Mouse (Mus musculus): ENCODE results near the gene Tomm22.
"Not testable (repeated sequence)": the region's sequence is repeated elsewhere in the genome, so short reads cannot be mapped to it uniquely, and the experiment has no call there.

Tomm22 gene

GRCm38 (mm10) chr15:79670249-79670971, at the start of gene Tomm22:
TSS of gene Tomm22 (plus strand) at chr15:79670861.
- in situ Hi-C loops (cut with MboI, MseI): no loop called here

GRCm38 (mm10) chr15:79630471-79630870, 40.2 kb upstream of the Tomm22 start:
- in situ Hi-C loops (cut with MboI, MseI): no loop called here

- in situ Hi-C loops (cut with MboI, MseI): no loop called here
Measured at GRCm38 (mm10) chr15:79641135-79641817, 29.4 kb upstream of the Tomm22 start.

GRCm38 (mm10) chr15:79645483-79645882, 25.2 kb upstream of the Tomm22 start:
- in situ Hi-C loops (cut with MboI, MseI): no loop called here

GRCm38 (mm10) chr15:79648130-79648529, 22.5 kb upstream of the Tomm22 start:
- in situ Hi-C loops (cut with MboI, MseI): no loop called here

GRCm38 (mm10) chr15:79650569-79650968, 20.1 kb upstream of the Tomm22 start:
- in situ Hi-C loops (cut with MboI, MseI): no loop called here

GRCm38 (mm10) chr15:79651481-79651880, 19.2 kb upstream of the Tomm22 start:
- in situ Hi-C loops (cut with MboI, MseI): no loop called here

GRCm38 (mm10) chr15:79656451-79656850, 14.2 kb upstream of the Tomm22 start:
- in situ Hi-C loops (cut with MboI, MseI): no loop called here

GRCm38 (mm10) chr15:79657837-79658530, 12.7 kb upstream of the Tomm22 start:
- in situ Hi-C loops (cut with MboI, MseI): no loop called here

GRCm38 (mm10) chr15:79658531-79659375, 11.9 kb upstream of the Tomm22 start, which contains the start of the genes Fam227a and Cby1:
TSS of gene Fam227a (minus strand) at chr15:79658956.
TSS of gene Cby1 (plus strand) at chr15:79659199.
- in situ Hi-C loops (cut with MboI, MseI): no loop called here

- in situ Hi-C loops (cut with MboI, MseI): no loop called here
Measured at GRCm38 (mm10) chr15:79661852-79662251, 8.8 kb upstream of the Tomm22 start.

GRCm38 (mm10) chr15:79664666-79665065, 6.0 kb upstream of the Tomm22 start:
- in situ Hi-C loops (cut with MboI, MseI): no loop called here

GRCm38 (mm10) chr15:79669195-79669594, 1.5 kb upstream of the Tomm22 start:
- in situ Hi-C loops (cut with MboI, MseI): no loop called here

GRCm38 (mm10) chr15:79670972-79671299, 275 bp downstream of the Tomm22 start:
- in situ Hi-C loops (cut with MboI, MseI): no loop called here

- in situ Hi-C loops (cut with MboI, MseI): not testable (repeated sequence)
Measured at GRCm38 (mm10) chr15:79671828-79672348, 1.2 kb downstream of the Tomm22 start.

- in situ Hi-C loops (cut with MboI, MseI): no loop called here
Measured at GRCm38 (mm10) chr15:79677936-79678335, 7.3 kb downstream of the Tomm22 start.

GRCm38 (mm10) chr15:79681973-79682372, 11.3 kb downstream of the Tomm22 start:
- in situ Hi-C loops (cut with MboI, MseI): loop anchor here (10.0 kb wide), 1 partner anchor 1187 kb away; the partner anchor contains the start of gene Il2rb

GRCm38 (mm10) chr15:79683146-79683545, 12.5 kb downstream of the Tomm22 start:
- in situ Hi-C loops (cut with MboI, MseI): loop anchor here (10.0 kb wide), 1 partner anchor 1188 kb away; the partner anchor contains the start of gene Il2rb

GRCm38 (mm10) chr15:79683707-79684465, 13.2 kb downstream of the Tomm22 start:
- in situ Hi-C loops (cut with MboI, MseI): loop anchor here (10.0 kb wide), 1 partner anchor 1189 kb away; the partner anchor contains the start of gene Il2rb

GRCm38 (mm10) chr15:79684616-79685015, 14.0 kb downstream of the Tomm22 start:
- in situ Hi-C loops (cut with MboI, MseI): loop anchor here (5.0 to 10.0 kb wide), 2 partner anchors 777 to 1190 kb away; partner anchors contain the start of gene Il2rb

Measured in T-helper 1 cell (primary cell).